Mouse (Mus musculus) spleen, embryonic (tissue): Measurements from ENCODE around the gene Olfr153.
"Not testable (repeated sequence)": the region's sequence is repeated elsewhere in the genome, so short reads cannot be mapped to it uniquely, and the experiment has no call there.

ENCODE experiments used
- CTCF ChIA-PET: fragments of 350-600 bp; sonication (Branson Sonifier 250); formaldehyde crosslinking; loops from one replicate; lab custom pipeline; 2022; lab: Charles Lee

The Olfr153 gene

GRCm38 (mm10) chr2:87531496-87531895, at the start of gene Olfr153:
Gene Olfr153, plus strand, starts transcription at chr2:87531796.
- CTCF ChIA-PET = no interaction called here

GRCm38 (mm10) chr2:87482276-87482675, 49.3 kb upstream of the Olfr153 start:
- CTCF ChIA-PET = no interaction called here

GRCm38 (mm10) chr2:87496993-87497392, 34.6 kb upstream of the Olfr153 start, which contains the start of gene Pramel7:
Gene Pramel7, minus strand, starts transcription at chr2:87497093.
- CTCF ChIA-PET = not testable (repeated sequence)

- CTCF ChIA-PET = no interaction called here
Observed at GRCm38 (mm10) chr2:87506265-87506664, 25.3 kb upstream of the Olfr153 start, which contains the start of gene Pramel6. Gene Pramel6, plus strand, starts transcription at chr2:87506565.

GRCm38 (mm10) chr2:87515046-87515445, 16.6 kb upstream of the Olfr153 start:
- CTCF ChIA-PET = no interaction called here

- CTCF ChIA-PET = no interaction called here
Observed at GRCm38 (mm10) chr2:87515457-87516060, 16.0 kb upstream of the Olfr153 start.

GRCm38 (mm10) chr2:87516581-87516980, 15.0 kb upstream of the Olfr153 start:
- CTCF ChIA-PET = no interaction called here

- CTCF ChIA-PET = no interaction called here
Observed at GRCm38 (mm10) chr2:87520651-87521050, 10.9 kb upstream of the Olfr153 start.

- CTCF ChIA-PET = not testable (repeated sequence)
Observed at GRCm38 (mm10) chr2:87525899-87526616, 5.5 kb upstream of the Olfr153 start.

- CTCF ChIA-PET = no interaction called here
Observed at GRCm38 (mm10) chr2:87534826-87535225, 3.2 kb downstream of the Olfr153 start.

- CTCF ChIA-PET = no interaction called here
Observed at GRCm38 (mm10) chr2:87545442-87545841, 13.8 kb downstream of the Olfr153 start, which contains the start of gene Olfr1128. Gene Olfr1128, minus strand, starts transcription at chr2:87545542.

- CTCF ChIA-PET = not testable (repeated sequence)
Observed at GRCm38 (mm10) chr2:87573602-87574001, 42.0 kb downstream of the Olfr153 start, which contains the start of gene Olfr1129. Gene Olfr1129, plus strand, starts transcription at chr2:87573902.
